Mouse (Mus musculus) ES-CJ7 (cell line): ENCODE measurements at regions not wholly inside any gene's neighbourhood (a gene's known extent, or its start where the extent isn't known, plus 50 kb on each side); places are given as distances from the start of the nearest gene placed in this dataset.

Experiments
- DNase-seq: peaks from one replicate; pipeline ENCODE4 v3.0.0; 2011; ENCODE audit warnings: low read depth, low spot score

GRCm38 (mm10) chr1:177568056-177568816, 126.1 kb downstream of the Zbtb18 start:
- no peak for DNase-seq

DNA sequence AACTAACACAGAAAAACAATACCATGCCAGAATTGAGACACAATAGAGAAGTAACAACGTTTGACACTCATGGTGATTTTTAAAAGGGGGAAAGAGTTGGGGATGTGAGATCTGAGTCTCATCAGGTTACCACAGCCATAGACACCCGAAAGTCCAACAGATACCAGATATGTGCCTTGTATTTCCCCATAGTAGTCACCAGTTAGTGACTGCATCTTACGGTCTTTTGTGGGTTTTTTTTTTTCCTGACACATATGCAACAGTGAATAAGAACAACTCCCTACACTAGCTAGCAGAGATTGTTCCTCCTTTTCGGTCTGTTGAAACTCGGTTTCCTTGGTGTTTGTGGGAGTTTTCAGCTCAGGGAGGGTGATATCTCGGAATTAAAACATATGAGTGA, 127.4 kb downstream of the Zbtb18 start:
- no peak for DNase-seq

DNA sequence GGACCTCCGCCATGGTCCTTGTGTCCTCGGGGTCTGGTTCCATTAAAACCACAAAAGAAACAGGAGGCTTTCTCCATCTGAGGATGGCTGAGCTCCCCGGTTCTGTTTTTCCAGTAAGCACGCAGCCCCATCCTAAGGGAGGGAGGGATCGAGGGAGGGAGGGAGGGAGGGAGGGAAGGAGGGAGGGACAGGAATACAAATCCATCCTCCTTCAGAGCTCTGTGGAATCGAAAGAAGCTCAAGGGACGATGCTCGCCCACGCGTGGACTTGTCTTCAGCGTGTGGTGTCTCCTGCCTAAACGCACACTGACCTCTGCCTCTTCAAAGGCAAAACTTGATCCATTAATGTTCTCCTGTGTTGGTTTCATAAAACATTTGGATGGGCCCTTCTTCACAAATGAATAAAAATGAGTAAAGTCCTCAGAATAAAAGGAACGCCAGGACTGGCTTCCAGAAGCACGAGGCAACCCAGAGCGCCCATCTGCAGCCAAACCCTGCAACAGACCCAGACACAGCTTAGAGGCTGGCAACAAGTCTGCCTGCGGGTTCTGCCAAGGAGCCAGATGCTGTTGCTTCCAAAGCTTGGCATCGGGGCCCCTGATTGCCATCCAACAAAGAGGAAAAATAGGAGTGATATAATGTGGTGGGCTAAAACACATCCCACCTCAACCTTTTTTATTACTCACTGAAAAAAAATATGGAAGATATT, 131.0 kb downstream of the Zbtb18 start:
- no peak for DNase-seq

DNA sequence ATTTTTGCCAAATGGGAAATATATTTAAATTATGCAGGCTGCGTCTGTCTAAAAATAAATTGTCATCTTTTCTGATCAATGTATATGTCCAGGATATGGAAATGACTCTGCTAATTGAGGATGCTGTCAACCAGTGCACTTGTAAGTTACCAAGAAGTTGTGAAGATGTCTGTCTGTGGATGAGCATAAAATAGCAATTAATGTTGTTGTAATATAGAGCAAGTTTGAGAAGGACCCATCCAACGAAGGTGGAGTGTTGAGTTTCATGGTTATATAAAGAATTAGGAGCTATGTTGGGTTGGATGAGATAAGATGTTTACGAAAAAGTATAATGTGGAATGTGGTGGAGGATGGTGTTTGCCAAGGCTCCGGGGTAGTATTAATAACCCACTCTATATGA, 131.6 kb downstream of the Zbtb18 start:
- DNase-seq, result no peak

DNA sequence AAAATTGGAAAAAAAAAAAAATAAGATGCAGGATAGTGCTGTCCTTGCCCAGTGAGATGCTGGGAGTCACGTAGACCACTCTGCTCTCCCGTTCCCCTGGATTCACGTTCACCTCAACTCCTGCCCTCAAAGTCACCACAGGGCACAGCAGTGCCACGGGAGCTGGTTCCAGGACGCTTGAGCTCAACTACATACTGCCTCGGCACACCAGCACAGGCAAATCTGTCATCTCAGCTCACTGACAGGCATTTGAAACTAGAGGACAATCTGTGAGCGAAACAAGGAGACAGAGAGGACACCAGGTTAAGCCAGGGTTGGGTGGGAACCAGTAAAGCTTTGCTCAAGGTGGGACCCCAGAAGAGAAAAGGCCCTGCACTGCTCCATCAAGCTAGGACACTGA, 132.2 kb downstream of the Zbtb18 start:
- no peak for DNase-seq

- no peak for DNase-seq
Observed at GRCm38 (mm10) chr1:177584302-177584886, 142.2 kb downstream of the Zbtb18 start.

- DNase-seq, result no peak
Observed at GRCm38 (mm10) chr1:177585320-177585719, 143.2 kb downstream of the Zbtb18 start.

- DNase-seq, result no peak
Observed at GRCm38 (mm10) chr1:177589034-177589433, 140.6 kb upstream of the 1700016C15Rik start.

DNA sequence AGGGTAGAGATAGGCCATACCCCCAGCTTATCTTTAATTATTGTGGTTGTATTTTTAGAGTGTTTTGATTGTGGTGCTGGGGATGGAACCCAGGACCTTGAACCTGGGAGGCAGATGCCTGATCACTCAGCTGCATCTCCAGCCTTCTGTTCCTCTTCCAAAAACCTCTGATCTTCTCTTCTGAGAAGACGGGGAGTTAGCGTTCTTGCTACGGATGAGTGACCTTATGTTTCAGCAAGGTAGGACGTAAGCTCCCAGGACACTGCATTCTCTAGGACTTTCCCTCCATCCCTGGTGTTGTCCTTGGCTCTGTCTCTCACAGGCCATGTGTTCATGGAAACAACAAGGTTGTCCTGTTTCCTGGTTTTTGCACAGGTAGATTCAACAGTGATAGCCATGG, 140.0 kb upstream of the 1700016C15Rik start:
- no peak for DNase-seq

- no peak for DNase-seq
Observed at GRCm38 (mm10) chr1:177591742-177592141, 137.9 kb upstream of the 1700016C15Rik start.

DNA sequence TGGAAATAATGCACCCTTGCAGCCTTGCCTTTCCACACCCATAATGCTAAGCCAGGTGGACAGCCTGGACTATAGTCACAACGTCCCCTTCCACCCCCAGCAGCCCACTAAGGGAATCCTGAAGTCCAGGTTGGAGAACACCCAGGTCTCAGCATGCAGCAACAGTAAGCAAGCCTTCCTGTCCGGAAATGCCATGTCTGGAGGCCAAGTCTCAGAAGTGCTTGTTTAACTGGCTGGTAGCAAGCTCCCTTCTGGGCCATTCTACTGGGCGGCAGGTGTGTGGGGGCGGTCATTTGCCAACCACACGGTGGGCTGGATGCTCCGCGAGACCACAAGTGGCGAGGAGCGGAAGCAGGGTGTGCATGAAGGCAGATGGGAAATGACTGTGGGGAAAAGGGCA, 137.3 kb upstream of the 1700016C15Rik start:
- DNase-seq, result no peak

GRCm38 (mm10) chr1:177594341-177594740, 135.3 kb upstream of the 1700016C15Rik start:
- no peak for DNase-seq

DNA sequence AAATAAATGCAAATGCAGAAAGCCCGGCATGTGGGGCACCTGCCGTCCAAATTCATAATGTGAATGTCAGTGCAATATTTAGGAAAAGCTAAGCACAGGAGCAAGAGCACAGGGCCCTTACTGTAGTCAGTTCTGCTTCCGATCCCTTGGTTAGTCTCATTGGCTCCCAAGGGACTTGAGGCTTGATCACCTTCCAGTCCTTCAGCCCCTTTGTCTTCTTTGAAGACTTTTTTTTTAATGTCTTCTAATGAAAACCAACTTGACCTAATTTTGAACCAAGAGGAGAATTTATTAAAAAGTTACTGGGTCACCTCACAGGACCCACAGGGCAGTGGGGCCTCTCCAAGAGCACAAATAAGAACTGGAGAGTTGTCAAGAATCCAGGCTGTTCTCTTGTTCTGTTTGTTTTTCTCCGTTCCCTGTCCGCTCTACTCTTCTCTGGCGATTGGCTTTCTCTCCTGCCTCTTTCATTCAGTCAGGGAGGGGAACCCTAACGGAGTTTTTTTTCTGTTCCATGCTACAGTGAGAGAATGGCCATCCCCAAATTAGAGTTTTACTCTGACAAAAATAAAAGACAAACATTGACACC, 134.2 kb upstream of the 1700016C15Rik start:
- no peak for DNase-seq

GRCm38 (mm10) chr1:177597036-177597435, 132.6 kb upstream of the 1700016C15Rik start:
- no peak for DNase-seq

DNA sequence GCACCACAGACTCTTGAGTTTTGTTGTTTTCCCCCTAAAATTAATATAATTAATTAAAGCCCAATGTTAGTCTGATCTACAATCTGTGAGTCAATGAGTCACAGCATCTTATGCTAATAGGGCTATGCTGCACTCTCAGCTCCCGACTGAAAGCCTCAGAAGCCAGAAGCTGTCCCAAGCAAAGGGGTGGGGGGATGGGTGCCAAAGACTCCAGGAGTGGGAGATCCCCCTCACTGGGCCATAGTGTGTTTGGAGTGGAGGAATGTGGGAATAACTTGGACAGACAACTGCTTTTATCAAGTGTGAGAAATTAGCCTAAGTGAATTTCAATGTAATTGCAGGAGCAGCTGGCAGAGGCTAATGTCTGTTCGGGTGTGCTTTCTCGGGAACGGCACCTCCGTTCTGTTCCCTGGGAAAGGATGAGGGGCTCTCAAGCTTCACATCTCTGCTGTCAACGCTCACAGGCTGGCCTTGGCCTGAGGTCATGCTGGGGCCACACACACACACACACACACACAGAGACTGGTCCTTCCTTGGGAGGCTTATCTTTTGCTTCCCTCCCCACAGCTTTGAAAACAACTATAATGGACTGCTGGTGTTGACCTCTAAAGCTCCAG, 124.2 kb upstream of the 1700016C15Rik start:
- no peak for DNase-seq

DNA sequence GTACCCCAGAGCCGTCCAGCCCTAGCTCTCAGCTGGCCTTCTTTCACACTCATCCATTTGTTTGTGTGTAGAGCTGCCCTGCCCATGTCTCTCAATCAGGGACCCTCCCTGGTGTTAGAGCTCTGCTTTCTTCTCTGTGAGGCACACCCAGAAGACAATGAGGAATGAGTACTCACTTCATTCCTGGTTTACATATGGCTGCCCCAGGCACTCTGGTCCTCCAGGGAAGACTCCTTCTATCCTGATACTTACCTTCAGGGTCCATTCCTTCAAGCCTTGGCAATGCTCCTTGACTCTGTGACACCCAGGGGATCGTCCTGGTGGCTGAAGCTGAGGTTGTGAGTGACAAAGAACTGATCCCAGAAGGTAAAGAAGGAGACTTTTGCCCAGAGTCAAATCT, 122.0 kb upstream of the 1700016C15Rik start:
- peak; percentile 55 for DNase-seq

- no peak for DNase-seq
Observed at GRCm38 (mm10) chr1:177608551-177609020, 121.0 kb upstream of the 1700016C15Rik start.

- DNase-seq, result no peak
Observed at GRCm38 (mm10) chr1:177609226-177609625, 120.4 kb upstream of the 1700016C15Rik start.

- DNase-seq, result no peak
Observed at GRCm38 (mm10) chr1:177609683-177610082, 119.9 kb upstream of the 1700016C15Rik start.

DNA sequence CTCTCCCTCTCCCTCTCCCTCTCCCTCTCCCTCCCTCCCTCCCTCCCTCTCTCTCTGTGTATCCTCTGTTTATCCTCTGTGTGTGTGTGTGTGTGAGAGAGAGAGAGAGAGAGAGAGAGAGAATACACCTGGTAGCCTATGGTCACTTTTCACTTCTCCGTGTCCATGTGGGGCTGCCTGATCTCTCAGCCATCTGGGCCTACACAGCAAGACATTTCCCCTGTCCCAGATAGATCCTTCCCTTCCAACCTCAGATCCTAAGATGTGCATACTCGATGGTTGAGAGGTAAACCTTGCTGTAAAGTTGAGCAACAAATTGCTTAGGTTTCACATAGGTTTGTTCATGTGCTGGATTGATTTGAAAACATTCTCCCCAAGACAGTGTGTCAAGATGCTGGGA, 119.5 kb upstream of the 1700016C15Rik start:
- DNase-seq, result no peak

- DNase-seq, result no peak
Observed at GRCm38 (mm10) chr1:177612546-177612945, 117.1 kb upstream of the 1700016C15Rik start.

- no peak for DNase-seq
Observed at GRCm38 (mm10) chr1:177615609-177616008, 114.0 kb upstream of the 1700016C15Rik start.
